Comparison of ENCODE assay signal across 16 mouse cellular contexts in the genomic region with DNA sequence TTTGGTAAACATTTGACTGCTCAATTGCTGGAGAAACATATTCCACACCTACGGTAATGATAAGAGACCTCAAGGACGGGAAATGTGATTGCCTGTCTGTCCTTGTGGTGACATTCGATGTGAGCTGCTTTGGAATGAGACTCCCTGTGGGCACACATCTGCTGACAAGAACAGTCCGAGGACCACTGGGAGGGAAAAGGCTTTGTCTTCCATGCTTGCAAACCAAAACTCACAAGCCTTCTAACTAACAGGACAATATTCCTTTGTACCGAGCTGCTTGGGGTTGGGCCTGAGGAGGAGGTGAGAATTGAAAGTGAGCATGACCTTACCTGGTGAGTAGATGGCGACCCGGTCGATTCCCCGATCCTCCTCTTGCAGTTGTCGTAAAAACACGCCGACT.
"Had no signal": no experiment of that assay in that cellular context is flagged by ENCODE, and none has a peak within 500 bp of the region (broad histone marks: within the 10 kb centered on the region; RNA-seq: fewer than 3 reads in every experiment).

No protein-coding gene starts in this region.

- H3K4me3 ChIP-seq: midbrain, embryonic 13.5 days; midbrain, embryonic 15.5 days; neural tube, embryonic 13.5 days; neural tube, embryonic 15.5 days had no signal

- H3K4me1 ChIP-seq: midbrain, embryonic 15.5 days had no signal

- H3K36me3 ChIP-seq: midbrain, embryonic 13.5 days; midbrain, embryonic 15.5 days; neural tube, embryonic 13.5 days; neural tube, embryonic 15.5 days had no signal

- ATAC-seq: midbrain, embryonic 13.5 days; midbrain, embryonic 15.5 days had no signal

- H3K27ac ChIP-seq: midbrain, embryonic 13.5 days; midbrain, embryonic 15.5 days; neural tube, embryonic 13.5 days; neural tube, embryonic 15.5 days had no signal

- DNase-seq: lung, adult 18-20 months; lung, embryonic 14.5 days; lung, postnatal 10 days; lung, postnatal 4 days; retina, postnatal 1 day; right cerebral cortex, adult 18-20 months; right cerebral cortex, postnatal 25 days; right cerebral cortex, postnatal 4 days; spleen, adult 18-20 months; thymus, adult 18-20 months; thymus, postnatal 14 days; thymus, postnatal 36 days had no signal

- H3K27me3 ChIP-seq: midbrain, embryonic 13.5 days; midbrain, embryonic 15.5 days; neural tube, embryonic 13.5 days; neural tube, embryonic 15.5 days had no signal
